Mouse (Mus musculus) kidney, embryonic 15.5 days (tissue): ENCODE measurements around the gene Optc. TPM values are rescaled to one million over a fixed set of nuclear protein-coding genes. Genes with fewer than 3 reads are reported as not detected.

ENCODE experiments used
- ATAC-seq: fragments of 200-750 bp; cut with Nextera tagmentation; replicated peaks from 2 replicates; pipeline ENCODE4 v1.8.0; 2017; ENCODE audit warnings: moderate TSS enrichment; ENCODE audit not compliant: low FRiP score
- H3K27ac ChIP-seq: fragments of 300-500 bp; sonication (generic); 2 replicates; pipeline ENCODE4 v1.5.1; 2015; ENCODE audit warnings: mild to moderate bottlenecking, inconsistent platforms
- H3K27me3 ChIP-seq: fragments of 300-500 bp; sonication (generic); 2 replicates; pipeline ENCODE4 v1.6.1; 2015; ENCODE audit warnings: inconsistent platforms
- H3K36me3 ChIP-seq: fragments of 300-500 bp; sonication (generic); 2 replicates; pipeline ENCODE4 v1.6.1; 2015; ENCODE audit warnings: inconsistent platforms
- H3K4me1 ChIP-seq: fragments of 300-500 bp; sonication (generic); 2 replicates; pipeline ENCODE4 v1.6.1; 2015; ENCODE audit warnings: inconsistent platforms
- H3K4me2 ChIP-seq: fragments of 300-500 bp; sonication (generic); 2 replicates; pipeline ENCODE4 v1.6.1; 2015; ENCODE audit warnings: moderate library complexity, mild to moderate bottlenecking, inconsistent platforms
- H3K4me3 ChIP-seq: fragments of 300-500 bp; sonication (generic); replicated peaks from 2 replicates; pipeline ENCODE4 v1.5.1; 2015; ENCODE audit warnings: mild to moderate bottlenecking, inconsistent platforms
- H3K9ac ChIP-seq: fragments of 300-500 bp; sonication (generic); 2 replicates; pipeline ENCODE4 v1.6.1; 2015; ENCODE audit warnings: mild to moderate bottlenecking, inconsistent platforms
- H3K9me3 ChIP-seq: fragments of 300-500 bp; sonication (generic); replicated peaks from 2 replicates; pipeline ENCODE4 v1.6.1; 2016; ENCODE audit warnings: inconsistent platforms
- WGBS: fragments of 180-500 bp; shearing (Covaris S2); methylation state at CpG from one replicate; pipeline ENCODE4 v1.1.7; 2015; ENCODE audit warnings: mixed read lengths; 5-methylcytosine and 5-hydroxymethylcytosine counted together
- polyA plus RNA-seq: library from polyadenylated mRNA; unstranded; fragments of >200 nt; fragmentation: Nextera tagmentation; extraction: Ambion mirVana; gene quantifications from 2 replicates; pipeline ENCODE4 v1.2.1, GENCODE M21; 2015

The Optc gene
- polyA plus RNA-seq, 1 experiment from 2014 or later: 0.56 TPM

DNA sequence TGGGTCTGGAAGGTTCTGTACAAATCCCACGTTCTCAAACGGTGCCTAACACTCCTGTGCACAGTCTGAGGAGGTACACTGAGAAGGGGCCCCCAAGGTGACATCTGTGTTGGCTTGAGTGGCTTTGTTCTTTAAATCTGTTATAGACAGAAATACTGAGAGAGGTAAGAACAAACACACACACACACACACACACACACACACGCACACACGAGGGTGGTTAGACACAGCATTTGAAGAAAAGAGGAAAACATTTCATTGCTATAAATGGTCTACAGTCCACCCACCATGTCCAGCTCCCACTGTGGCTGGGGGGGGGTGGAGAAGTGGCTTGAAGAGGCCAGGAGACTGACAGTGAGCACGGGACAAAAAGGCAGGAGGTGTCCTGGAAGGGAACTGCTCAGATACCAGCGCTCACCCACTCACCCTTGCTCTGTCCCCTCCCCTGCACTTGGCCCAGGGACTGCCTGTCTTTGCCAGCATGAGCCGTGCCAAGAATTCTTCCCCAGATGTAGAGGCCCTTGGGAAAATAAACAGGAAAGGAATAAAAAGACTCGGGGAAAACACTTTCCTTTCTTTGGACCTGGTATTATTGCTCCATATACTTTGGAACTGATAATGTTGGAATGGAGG lies 8.0 kb upstream of the Optc start:
- 55% methylated on average over 8 of the region's 8 CpGs for WGBS
- Histone ChIP-seq H3K4me2 (no peak overlapping the region), H3K27me3 (no peaks in the 10 kb centered on the region), H3K9me3 (no peaks in the 10 kb centered on the region), H3K36me3 (no peaks in the 10 kb centered on the region), H3K4me3 (no peak overlapping the region), H3K27ac (0 out of 2 replicates have a peak overlapping the region, but pooled peaks have one; percentile 23), H3K4me1 (peaks cover 32% of the 10 kb centered on the region), H3K9ac (no peak overlapping the region)
- no peak for ATAC-seq

DNA sequence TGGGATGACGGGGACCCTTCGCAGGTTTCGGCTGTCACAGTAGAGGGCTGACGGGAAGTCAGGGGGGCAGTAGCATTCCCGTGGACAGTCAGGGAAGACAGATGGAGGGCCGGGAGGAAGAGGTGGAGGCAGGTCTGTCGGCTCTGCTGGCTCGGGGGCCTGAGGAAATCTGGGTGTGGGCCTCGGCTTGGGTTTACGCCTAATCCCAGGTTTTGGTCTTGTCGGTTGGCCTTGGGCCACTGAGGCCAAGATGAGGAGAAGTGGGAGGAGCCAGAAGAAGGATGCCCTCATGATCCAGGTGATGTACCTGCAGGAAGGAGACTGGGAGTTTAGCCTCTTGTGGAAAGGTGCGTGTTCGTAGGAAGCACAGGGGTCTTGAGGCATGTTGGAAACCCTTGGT lies 7.3 kb upstream of the Optc start:
- Histone ChIP-seq H3K27me3 (0 out of 2 replicates have a peak, but pooled peaks cover 2% of the 10 kb centered on the region), H3K9ac (no peak overlapping the region), H3K36me3 (no peaks in the 10 kb centered on the region), H3K27ac (no peak overlapping the region), H3K4me1 (peaks cover 28% of the 10 kb centered on the region), H3K9me3 (no peaks in the 10 kb centered on the region), H3K4me2 (no peak overlapping the region), H3K4me3 (no peak overlapping the region)
- no peak for ATAC-seq
- 80% methylated on average over 13 of the region's 13 CpGs for WGBS

DNA sequence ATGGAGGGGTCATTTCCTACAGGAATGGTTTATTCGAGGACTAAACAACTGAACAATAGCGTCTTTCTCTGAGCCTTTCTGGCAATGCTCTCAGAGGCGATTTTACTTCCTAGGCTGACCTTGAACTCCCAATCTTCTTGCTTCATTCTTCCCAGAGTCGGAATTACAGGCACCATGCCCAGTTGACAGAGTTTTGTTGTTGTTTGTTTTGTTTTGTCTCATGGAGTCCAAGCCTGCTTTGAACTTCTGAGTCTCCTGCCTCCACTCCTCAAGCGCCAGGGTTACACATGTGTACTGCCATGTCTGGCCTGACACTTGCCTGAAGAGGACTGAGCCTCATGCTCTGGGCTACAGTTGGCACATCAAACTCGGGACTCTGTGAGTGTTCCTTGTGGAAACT lies 5.2 kb upstream of the Optc start:
- H3K27me3 ChIP-seq: 0 out of 2 replicates have a peak, but pooled peaks cover 2% of the 10 kb centered on the region
- H3K27ac ChIP-seq: no peak overlapping the region
- H3K4me3 ChIP-seq: no peak overlapping the region
- no peak overlapping the region for H3K4me2 ChIP-seq
- no peaks in the 10 kb centered on the region for H3K36me3 ChIP-seq
- H3K9ac ChIP-seq: no peak overlapping the region
- no peak for ATAC-seq
- 77% methylated on average over 6 of the region's 6 CpGs for WGBS
- no peaks in the 10 kb centered on the region for H3K9me3 ChIP-seq
- H3K4me1 ChIP-seq: peaks cover 39% of the 10 kb centered on the region

DNA sequence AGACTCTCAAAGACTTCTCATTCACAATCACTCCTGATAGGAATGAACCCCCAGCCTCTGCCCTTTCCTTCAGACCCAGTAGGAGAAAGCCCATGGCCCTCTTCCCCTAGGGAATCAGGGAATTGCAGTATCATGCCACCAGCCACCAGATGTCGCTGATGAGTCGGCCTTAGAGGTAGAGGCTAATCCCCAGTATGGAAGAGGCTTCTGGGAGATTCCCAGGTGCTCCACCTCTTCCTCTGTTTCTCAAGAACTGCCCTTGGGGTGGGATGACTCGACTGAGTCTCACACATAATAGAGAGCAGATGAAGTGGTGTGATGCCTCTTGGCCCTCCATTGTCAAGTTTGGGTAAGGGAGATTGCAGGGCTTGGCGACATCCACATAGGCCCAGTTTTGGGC lies 3.7 kb upstream of the Optc start:
- ATAC-seq: no peak
- no peak overlapping the region for H3K4me2 ChIP-seq
- H3K9ac ChIP-seq: no peak overlapping the region
- H3K4me1 ChIP-seq: peaks cover 47% of the 10 kb centered on the region
- H3K36me3 ChIP-seq: no peaks in the 10 kb centered on the region
- H3K27me3 ChIP-seq: peaks cover 7% of the 10 kb centered on the region; the same call in 1 of the 2 replicates
- no peaks in the 10 kb centered on the region for H3K9me3 ChIP-seq
- no peak overlapping the region for H3K4me3 ChIP-seq
- no peak overlapping the region for H3K27ac ChIP-seq
- WGBS: 27% methylated on average over 4 of the region's 4 CpGs

DNA sequence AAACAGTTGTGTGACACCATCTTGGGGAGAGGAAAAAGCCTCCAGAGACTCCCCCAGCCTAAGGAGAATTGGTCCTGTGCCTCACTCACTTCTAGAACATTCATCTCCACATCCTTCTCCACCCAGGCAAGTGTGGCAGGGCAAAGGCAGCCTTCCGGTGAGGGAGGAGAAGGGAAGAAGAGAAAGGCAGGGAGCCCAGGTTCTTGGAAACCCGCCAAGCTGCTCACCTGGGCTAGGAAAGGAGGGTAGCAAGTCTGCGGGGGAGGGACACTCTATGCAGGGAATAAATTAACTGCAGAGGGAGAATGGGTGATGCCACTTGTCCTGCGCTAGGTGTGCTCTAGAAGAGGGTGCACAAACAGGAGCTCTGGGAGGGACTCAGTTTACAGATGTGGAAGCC lies 3.2 kb upstream of the Optc start:
- no peak overlapping the region for H3K4me3 ChIP-seq
- H3K9ac ChIP-seq: no peak overlapping the region
- H3K36me3 ChIP-seq: no peaks in the 10 kb centered on the region
- peaks cover 44% of the 10 kb centered on the region for H3K4me1 ChIP-seq
- peaks cover 11% of the 10 kb centered on the region; the same call in 1 of the 2 replicates for H3K27me3 ChIP-seq
- 70% methylated on average over 4 of the region's 4 CpGs for WGBS
- no peak overlapping the region for H3K27ac ChIP-seq
- no peaks in the 10 kb centered on the region for H3K9me3 ChIP-seq
- ATAC-seq: no peak
- no peak overlapping the region for H3K4me2 ChIP-seq

DNA sequence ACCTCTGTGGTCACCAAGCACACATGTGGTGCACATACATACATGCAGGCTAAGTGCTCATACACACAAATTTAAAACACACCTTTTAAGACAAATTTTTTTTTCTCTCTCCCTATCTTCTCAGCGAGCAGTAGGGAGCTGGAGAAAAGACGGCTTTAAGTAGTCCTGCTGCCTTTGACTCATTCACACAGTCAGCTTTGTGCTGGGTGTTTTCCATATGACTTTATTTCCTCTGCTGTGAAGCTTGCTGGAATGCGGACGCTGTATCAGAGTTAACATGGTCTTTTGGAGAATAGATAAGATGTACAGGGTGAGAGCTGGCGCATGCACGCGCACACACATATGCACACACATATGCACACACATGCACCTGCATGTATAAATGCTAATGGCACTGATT lies 2.3 kb upstream of the Optc start:
- H3K4me2 ChIP-seq: no peak overlapping the region
- peaks cover 12% of the 10 kb centered on the region; the same call in 1 of the 2 replicates for H3K27me3 ChIP-seq
- no peaks in the 10 kb centered on the region for H3K9me3 ChIP-seq
- no peak overlapping the region for H3K9ac ChIP-seq
- no peak for ATAC-seq
- H3K36me3 ChIP-seq: no peaks in the 10 kb centered on the region
- WGBS: 87% methylated on average over 7 of the region's 7 CpGs
- no peak overlapping the region for H3K4me3 ChIP-seq
- H3K4me1 ChIP-seq: peaks cover 40% of the 10 kb centered on the region
- H3K27ac ChIP-seq: no peak overlapping the region

DNA sequence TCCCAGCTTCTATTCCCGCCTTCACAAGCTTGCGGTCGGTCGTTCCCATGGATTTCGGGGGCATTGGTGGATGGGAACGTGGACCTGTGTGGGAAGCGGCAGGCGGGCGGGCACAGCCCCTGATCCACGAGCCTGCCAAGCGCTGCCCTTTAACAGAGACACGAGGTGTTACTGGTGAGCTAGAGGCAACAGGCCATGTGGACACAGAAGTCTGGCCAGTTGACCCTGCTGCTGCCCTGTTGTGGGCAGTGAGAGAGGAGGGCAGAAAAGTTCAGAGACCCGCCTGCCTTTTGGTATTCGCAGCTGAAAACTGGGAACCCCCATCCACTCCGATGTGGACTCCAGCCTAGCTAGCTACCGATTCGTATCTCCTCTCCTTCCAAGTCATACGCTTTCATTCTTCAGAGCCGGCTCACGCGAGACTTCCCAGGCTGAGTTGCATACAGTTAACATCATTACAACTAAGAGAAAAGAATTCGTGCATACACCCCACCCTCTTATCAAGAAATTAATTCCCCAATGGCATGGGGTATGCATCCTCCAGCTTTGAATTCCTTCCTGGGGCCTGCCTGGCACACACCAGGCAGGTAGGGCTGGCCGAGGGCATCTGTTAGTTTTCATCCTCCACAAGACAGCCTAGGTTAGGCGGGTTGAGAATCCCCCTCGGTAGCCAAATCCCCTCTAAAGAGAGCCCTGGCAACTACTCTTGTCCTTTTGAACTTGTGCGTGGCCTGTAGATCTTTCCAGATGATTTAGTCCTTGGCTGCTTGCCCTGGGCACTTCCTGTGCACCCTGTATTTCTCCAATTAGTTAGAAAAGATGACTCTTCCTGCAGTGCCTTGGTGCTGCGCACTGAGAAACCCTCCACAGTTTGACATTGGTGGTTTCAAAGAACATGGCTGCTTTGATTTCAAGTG lies 1.1 kb upstream of the Optc start:
- H3K9me3 ChIP-seq: no peaks in the 10 kb centered on the region
- H3K4me2 ChIP-seq: peak overlapping the region; percentile 79
- H3K27ac ChIP-seq: peak overlapping the region; percentile 82
- ATAC-seq: peak; percentile 30
- peak overlapping the region; percentile 52 for H3K9ac ChIP-seq
- 6% methylated on average over 27 of the region's 27 CpGs for WGBS
- peaks cover 16% of the 10 kb centered on the region; the same call in 1 of the 2 replicates for H3K27me3 ChIP-seq
- H3K4me3 ChIP-seq: peak overlapping the region; percentile 41
- H3K4me1 ChIP-seq: peaks cover 40% of the 10 kb centered on the region
- no peaks in the 10 kb centered on the region for H3K36me3 ChIP-seq

DNA sequence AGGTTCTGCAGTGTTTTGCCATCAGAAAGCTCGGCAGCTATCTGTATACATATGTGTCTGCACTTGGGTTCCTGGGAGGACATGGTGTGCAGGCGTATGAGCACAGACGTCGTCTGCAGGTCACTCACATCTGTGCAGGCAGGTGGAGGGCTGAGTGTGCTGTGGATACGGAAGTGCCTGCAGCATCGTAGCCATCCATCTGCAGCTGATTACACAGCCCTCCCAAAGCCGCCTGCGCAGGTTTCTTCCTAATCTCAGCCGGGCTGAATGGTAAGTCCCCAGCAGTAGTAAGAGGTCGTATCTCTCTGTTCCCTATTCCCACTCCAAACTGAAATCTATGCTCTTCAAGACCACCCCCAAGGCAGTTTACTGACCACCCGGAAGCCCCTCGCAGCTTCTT lies 1.4 kb downstream of the Optc start:
- WGBS: 70% methylated on average over 12 of the region's 12 CpGs
- Histone ChIP-seq H3K4me3 (no peak overlapping the region), H3K36me3 (no peaks in the 10 kb centered on the region), H3K27me3 (peaks cover 16% of the 10 kb centered on the region; the same call in 1 of the 2 replicates), H3K4me1 (peaks cover 46% of the 10 kb centered on the region), H3K27ac (no peak overlapping the region), H3K9ac (no peak overlapping the region), H3K4me2 (no peak overlapping the region), H3K9me3 (no peaks in the 10 kb centered on the region)
- ATAC-seq: no peak

DNA sequence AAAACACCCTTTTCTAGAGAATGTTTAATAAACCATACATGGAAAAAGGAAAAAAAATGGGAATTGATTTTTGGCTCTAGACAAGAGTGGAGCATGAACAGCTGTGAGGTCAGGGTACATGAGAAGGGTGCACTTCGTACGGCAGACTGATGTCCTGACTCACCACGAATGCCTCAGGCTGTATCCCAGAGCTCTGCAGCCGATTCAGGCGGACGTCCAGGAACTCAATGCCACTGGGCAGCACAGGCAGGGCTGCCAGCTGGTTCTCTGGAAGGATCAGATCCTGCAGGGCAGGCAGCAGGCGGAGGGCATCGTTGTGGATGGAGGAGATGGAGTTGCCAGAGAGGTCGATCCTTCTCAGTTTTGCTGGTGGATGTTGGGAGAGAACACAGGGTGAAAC lies 7.0 kb downstream of the Optc start:
- Histone ChIP-seq H3K9me3 (no peaks in the 10 kb centered on the region), H3K4me3 (no peak overlapping the region), H3K27ac (no peak overlapping the region), H3K9ac (no peak overlapping the region), H3K27me3 (peaks cover 14% of the 10 kb centered on the region; the same call in 1 of the 2 replicates), H3K4me2 (no peak overlapping the region), H3K4me1 (peaks cover 11% of the 10 kb centered on the region), H3K36me3 (no peaks in the 10 kb centered on the region)
- no peak for ATAC-seq
- 76% methylated on average over 9 of the region's 9 CpGs for WGBS

DNA sequence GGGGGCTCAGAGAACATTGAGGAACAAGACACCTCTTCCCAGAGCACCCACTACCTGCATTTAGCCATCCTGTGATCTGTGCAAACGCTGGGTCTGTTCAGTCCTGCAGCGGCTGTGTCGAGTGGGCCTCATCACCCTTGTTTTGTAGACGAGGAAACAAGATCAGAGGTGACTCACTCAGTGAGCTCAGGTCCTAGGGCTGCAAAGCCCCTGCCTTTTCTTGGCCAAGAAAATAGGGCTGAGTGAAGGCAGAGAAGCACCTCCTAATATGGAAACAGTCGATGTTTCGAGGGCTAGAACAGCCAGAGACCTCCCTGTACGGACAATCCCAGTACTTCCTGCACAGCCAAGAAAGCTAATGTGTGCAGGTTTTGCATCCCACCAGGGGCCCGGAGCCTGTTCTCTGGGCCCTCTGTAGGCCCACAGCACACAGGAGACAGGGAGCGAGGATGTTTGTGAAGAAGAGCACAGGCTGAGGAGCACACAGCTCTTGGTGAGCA lies 8.7 kb downstream of the Optc start:
- H3K4me3 ChIP-seq: no peak overlapping the region
- H3K4me2 ChIP-seq: no peak overlapping the region
- no peak overlapping the region for H3K27ac ChIP-seq
- H3K4me1 ChIP-seq: peaks cover 18% of the 10 kb centered on the region
- H3K9me3 ChIP-seq: no peaks in the 10 kb centered on the region
- no peaks in the 10 kb centered on the region for H3K36me3 ChIP-seq
- WGBS: 64% methylated on average over 9 of the region's 9 CpGs
- no peak for ATAC-seq
- no peak overlapping the region for H3K9ac ChIP-seq
- H3K27me3 ChIP-seq: peaks cover 11% of the 10 kb centered on the region; the same call in 1 of the 2 replicates

DNA sequence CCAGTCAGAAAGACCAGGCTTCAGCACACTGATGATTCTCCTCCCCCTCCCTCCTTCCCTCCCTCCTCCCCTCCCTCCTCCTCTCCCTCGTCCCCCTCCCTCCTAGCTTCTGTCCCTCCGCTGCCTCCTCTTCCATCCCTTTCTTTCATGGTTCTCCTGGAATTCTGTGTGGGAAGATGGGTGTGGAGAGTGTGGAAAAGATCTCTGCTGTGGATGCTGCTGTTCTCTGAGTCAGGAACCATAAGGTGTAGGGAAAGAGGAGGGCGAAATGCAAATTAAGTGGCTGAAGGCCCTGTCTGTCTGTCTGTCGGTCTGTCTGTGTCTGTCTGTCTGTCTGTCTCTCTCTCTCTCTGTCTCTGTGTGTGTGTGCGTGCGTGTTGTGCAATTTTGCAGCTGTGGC lies 10.5 kb downstream of the Optc start:
- no peak overlapping the region for H3K27ac ChIP-seq
- no peaks in the 10 kb centered on the region for H3K36me3 ChIP-seq
- no peak overlapping the region for H3K4me3 ChIP-seq
- peaks cover 11% of the 10 kb centered on the region; the same call in 1 of the 2 replicates for H3K27me3 ChIP-seq
- ATAC-seq: no peak
- H3K4me2 ChIP-seq: no peak overlapping the region
- 72% methylated on average over 6 of the region's 6 CpGs for WGBS
- peaks cover 26% of the 10 kb centered on the region for H3K4me1 ChIP-seq
- H3K9me3 ChIP-seq: no peaks in the 10 kb centered on the region
- H3K9ac ChIP-seq: no peak overlapping the region

DNA sequence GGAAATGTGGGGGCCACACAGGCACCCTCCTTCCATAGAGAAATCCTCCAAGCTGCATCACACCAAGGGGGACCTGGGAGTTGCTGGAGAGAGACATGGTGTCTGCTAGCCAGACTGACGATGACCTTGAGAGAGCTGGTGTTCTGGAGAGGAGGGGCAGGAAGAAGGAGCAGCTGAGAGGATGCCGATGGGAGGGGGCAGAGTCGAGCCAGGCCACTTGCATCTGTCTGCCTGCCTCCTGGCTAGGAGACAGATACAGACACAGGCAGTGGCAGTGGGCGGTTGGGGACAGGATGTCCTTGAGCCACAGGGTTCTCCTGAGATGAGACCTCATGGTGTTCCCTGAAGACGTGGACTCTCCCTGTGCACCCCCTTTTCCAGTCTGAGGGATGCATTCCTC lies 16.3 kb downstream of the Optc start:
- no peak overlapping the region for H3K9ac ChIP-seq
- H3K36me3 ChIP-seq: no peaks in the 10 kb centered on the region
- WGBS: 14% methylated on average over 5 of the region's 5 CpGs
- no peak for ATAC-seq
- no peak overlapping the region for H3K4me2 ChIP-seq
- H3K27me3 ChIP-seq: peaks cover 20% of the 10 kb centered on the region
- no peak overlapping the region for H3K4me3 ChIP-seq
- no peaks in the 10 kb centered on the region for H3K9me3 ChIP-seq
- peak overlapping the region; percentile 86 for H3K27ac ChIP-seq
- peaks cover 77% of the 10 kb centered on the region for H3K4me1 ChIP-seq
